Mouse (Mus musculus): Measurements from ENCODE around the gene Fopnl.

The Fopnl gene

GRCm38 (mm10) chr16:14316884-14317876 lies at the start of gene Fopnl:
TSS of gene Fopnl (minus strand) at chr16:14317405.
- DNase-seq (ENCODE audit: low spot score in 2 of 2) = peak; percentile 97 to 98

GRCm38 (mm10) chr16:14366017-14366416 lies 48.8 kb upstream of the Fopnl start:
- DNase-seq (ENCODE audit: low spot score in 2 of 2) = no peak

- DNase-seq (ENCODE audit: low spot score in 2 of 2) = no peak
Observed at GRCm38 (mm10) chr16:14365457-14365856, 48.3 kb upstream of the Fopnl start.

GRCm38 (mm10) chr16:14364066-14364465 lies 46.9 kb upstream of the Fopnl start:
- no peak for DNase-seq (ENCODE audit: low spot score in 2 of 2)

- DNase-seq (ENCODE audit: low spot score in 2 of 2) = no peak
Observed at GRCm38 (mm10) chr16:14363496-14363895, 46.3 kb upstream of the Fopnl start.

GRCm38 (mm10) chr16:14362099-14362820 lies 45.1 kb upstream of the Fopnl start:
- DNase-seq (ENCODE audit: low spot score in 2 of 2) = no peak

- DNase-seq (ENCODE audit: low spot score in 2 of 2) = peak; percentile 74 to 78
Observed at GRCm38 (mm10) chr16:14361362-14362098, 44.3 kb upstream of the Fopnl start, which contains the start of gene Abcc1. TSS of gene Abcc1 (plus strand) at chr16:14361558.

- DNase-seq (ENCODE audit: low spot score in 2 of 2) = peak in 1 of 2 experiments; percentile 21
Observed at GRCm38 (mm10) chr16:14360931-14361330, 43.7 kb upstream of the Fopnl start.

- no peak for DNase-seq (ENCODE audit: low spot score in 2 of 2)
Observed at GRCm38 (mm10) chr16:14358531-14358930, 41.3 kb upstream of the Fopnl start.

GRCm38 (mm10) chr16:14357859-14358258 lies 40.7 kb upstream of the Fopnl start:
- DNase-seq (ENCODE audit: low spot score in 2 of 2) = no peak

GRCm38 (mm10) chr16:14352663-14353062 lies 35.5 kb upstream of the Fopnl start:
- no peak for DNase-seq (ENCODE audit: low spot score in 2 of 2)

GRCm38 (mm10) chr16:14352234-14352633 lies 35.0 kb upstream of the Fopnl start:
- DNase-seq (ENCODE audit: low spot score in 2 of 2) = no peak

- no peak for DNase-seq (ENCODE audit: low spot score in 2 of 2)
Observed at GRCm38 (mm10) chr16:14351571-14351970, 34.4 kb upstream of the Fopnl start.

GRCm38 (mm10) chr16:14344967-14345366 lies 27.8 kb upstream of the Fopnl start:
- DNase-seq (ENCODE audit: low spot score in 2 of 2) = no peak

GRCm38 (mm10) chr16:14328156-14328555 lies 11.0 kb upstream of the Fopnl start:
- DNase-seq (ENCODE audit: low spot score in 2 of 2) = no peak

GRCm38 (mm10) chr16:14320494-14320893 lies 3.3 kb upstream of the Fopnl start:
- DNase-seq (ENCODE audit: low spot score in 2 of 2) = peak in 1 of 2 experiments; percentile 21

GRCm38 (mm10) chr16:14319681-14320080 lies 2.5 kb upstream of the Fopnl start:
- DNase-seq (ENCODE audit: low spot score in 2 of 2) = no peak

GRCm38 (mm10) chr16:14312914-14313313 lies 4.3 kb downstream of the Fopnl start:
- no peak for DNase-seq (ENCODE audit: low spot score in 2 of 2)

GRCm38 (mm10) chr16:14311371-14311770 lies 5.8 kb downstream of the Fopnl start:
- no peak for DNase-seq (ENCODE audit: low spot score in 2 of 2)

- DNase-seq (ENCODE audit: low spot score in 2 of 2) = no peak
Observed at GRCm38 (mm10) chr16:14309833-14310232, 7.4 kb downstream of the Fopnl start.

- no peak for DNase-seq (ENCODE audit: low spot score in 2 of 2)
Observed at GRCm38 (mm10) chr16:14308245-14309073, 8.7 kb downstream of the Fopnl start.
